Mouse (Mus musculus): ENCODE data around the gene Gm45713.

DNA sequence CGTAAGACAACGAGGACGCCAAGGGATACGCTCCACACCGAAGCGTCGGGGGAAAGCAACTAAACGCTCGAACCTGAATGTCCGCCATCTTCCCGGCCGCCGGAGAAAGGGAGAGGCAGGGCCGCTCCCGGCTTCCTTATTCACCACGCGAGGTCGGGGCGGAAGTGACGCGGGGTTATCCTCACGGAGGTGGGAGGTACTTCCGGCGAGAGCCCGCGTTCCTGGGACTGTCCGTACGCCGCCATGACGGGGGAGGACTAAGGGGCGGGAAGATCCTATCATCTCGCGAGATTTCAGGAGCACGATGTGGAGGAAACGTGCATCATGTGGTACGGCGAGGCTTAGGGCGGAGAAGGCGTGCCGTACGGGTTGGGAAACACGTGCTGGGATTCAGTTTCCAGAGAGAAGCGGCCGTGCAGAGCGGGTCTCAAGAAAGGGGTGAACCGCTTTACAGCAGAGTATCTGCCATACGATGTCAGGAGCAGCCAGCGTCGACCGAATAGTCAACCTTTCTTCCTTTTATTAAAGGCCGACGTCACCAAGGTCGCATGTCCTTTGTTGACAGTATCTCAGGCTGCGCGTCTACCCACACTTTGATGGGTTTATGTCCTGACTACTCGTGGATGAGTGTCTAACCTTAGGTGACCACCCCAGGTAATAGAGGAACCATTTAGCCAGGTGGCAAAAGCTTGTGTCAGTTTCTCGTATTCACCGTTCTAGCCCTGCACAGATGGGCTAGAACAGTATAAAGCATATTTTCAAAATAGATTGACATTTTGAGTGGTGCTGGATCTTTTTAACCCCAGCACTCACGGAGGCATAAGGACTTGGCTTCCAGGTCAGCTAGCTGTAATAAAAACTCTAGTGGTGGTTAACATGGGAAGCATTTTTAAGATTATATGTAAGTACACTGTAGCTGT lies 11.5 kb downstream of the Gm45713 start, which contains the start of gene Rps11:
- TF ChIP-seq POLR2A (IDR thresholded peaks at IDR 0.05; ENCODE audit: insufficient read depth, low read depth, low read length) (peak; percentile 87), CTCF (IDR thresholded peaks at IDR 0.05) (peak; percentile 53)
